ENCODE assay signal across 1 mouse cellular context in the genomic region with DNA sequence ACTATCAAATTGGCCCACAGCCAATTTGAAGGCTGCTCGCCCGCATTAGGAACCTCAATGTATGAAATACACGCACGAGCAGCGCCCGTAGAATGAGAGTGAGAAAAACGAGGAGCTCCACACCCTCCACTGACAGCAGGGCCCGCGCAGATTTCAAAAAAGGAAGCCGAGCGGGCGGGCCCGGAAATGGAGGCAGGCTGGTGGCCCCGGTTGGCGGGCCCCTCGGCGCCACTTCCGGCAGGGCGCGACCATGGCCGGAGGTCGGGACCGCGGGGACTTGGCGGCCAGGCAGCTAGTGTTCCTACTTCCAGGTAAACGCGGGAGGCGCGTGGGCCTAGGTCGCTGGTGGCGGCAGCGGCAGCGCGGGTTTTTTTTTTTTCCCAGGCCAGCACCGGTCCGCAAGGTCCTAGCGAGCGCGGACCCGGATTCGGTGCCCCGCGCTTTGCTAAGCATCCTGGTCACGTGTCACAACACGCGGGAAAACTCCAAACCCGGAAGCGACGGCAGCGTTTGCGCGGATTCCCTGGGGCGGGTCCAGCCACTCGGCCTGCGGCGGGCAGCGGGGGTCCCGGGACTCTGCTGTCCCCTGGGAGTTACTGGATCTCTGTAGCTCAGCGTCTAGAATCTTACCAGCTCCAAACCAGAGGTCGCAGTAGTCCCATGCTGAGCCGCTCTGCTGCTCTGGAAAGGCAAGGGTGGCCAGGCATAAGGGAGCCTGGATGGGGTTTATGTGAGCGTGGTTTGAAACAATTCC.
TF ChIP-seq lines count a peak whose summit lies in the region.

No protein-coding gene starts in this region.

TF ChIP-seq in MEL, 35 proteins besides CTCF, POLR2A, EP300 and RAD21 (continued from another document):
- TF ChIP-seq JUND (IDR thresholded peaks at IDR 0.05; ENCODE audit: low read depth, low read length) (no peak), E2F4 (IDR thresholded peaks at IDR 0.05; ENCODE audit: borderline replicate concordance, low read depth, low read length) (peak; percentile 95), TCF12 (IDR thresholded peaks at IDR 0.05; ENCODE audit: low read depth, low read length) (0 out of 2 replicates have a peak, but pooled peaks have one; percentile 44), TBP (IDR thresholded peaks at IDR 0.05; ENCODE audit: low read depth, low read length) (peak; percentile 78), USF1 (IDR thresholded peaks at IDR 0.05; ENCODE audit: low read depth, low read length) (peak; percentile 94), MXI1 (IDR thresholded peaks at IDR 0.05; ENCODE audit: low read depth, low read length) (peak; percentile 90), POLR2AphosphoS2 (IDR thresholded peaks at IDR 0.05; ENCODE audit: low read length) (peak; percentile 76), ELF1 (IDR thresholded peaks at IDR 0.05; ENCODE audit: low read depth, low read length) (peak; percentile 93), MAFK (IDR thresholded peaks at IDR 0.05; ENCODE audit: borderline replicate concordance, low read depth, low read length) (no peak), GABPA (IDR thresholded peaks at IDR 0.05; ENCODE audit: low read depth, low read length) (no peak), UBTF (IDR thresholded peaks at IDR 0.05; ENCODE audit: borderline replicate concordance, insufficient read depth, low read depth, low read length) (no peak), CHD2 (IDR thresholded peaks at IDR 0.05; ENCODE audit: low read length) (no peak), ETS1 (IDR thresholded peaks at IDR 0.05; ENCODE audit: low read depth, low read length) (no peak), SMC3 (IDR thresholded peaks at IDR 0.05; ENCODE audit: low read depth, low read length) (no peak), CHD1 (IDR thresholded peaks at IDR 0.05; ENCODE audit: low read depth, low read length) (no peak), ZMIZ1 (IDR thresholded peaks at IDR 0.05; ENCODE audit: low read depth, low read length) (0 out of 2 replicates have a peak, but pooled peaks have one; percentile 17)
